Mouse (Mus musculus) thymus, adult 2 months (tissue): ENCODE results near the gene Morc1.

Source experiments
- CTCF ChIP-seq: fragments of 200-500 bp; IDR thresholded peaks from 2 replicates; pipeline ENCODE4 v1.5.1; 2012; ENCODE audit warnings: mild to moderate bottlenecking, control low read depth, low read length, moderate library complexity, borderline replicate concordance; ENCODE audit not compliant: control insufficient read depth, poor library complexity, insufficient read depth; ENCODE audit errors: extremely low read depth
- POLR2A ChIP-seq: fragments of 200-500 bp; IDR thresholded peaks from 2 replicates; pipeline ENCODE4 v1.6.1; 2012; ENCODE audit warnings: mild to moderate bottlenecking, low read length, control low read depth, moderate library complexity; ENCODE audit not compliant: control insufficient read depth, poor library complexity, insufficient read depth; ENCODE audit errors: extremely low read depth

GRCm38 (mm10) chr16:48608224-48608623 lies 177.2 kb downstream of the Morc1 start:
- TF ChIP-seq CTCF (no peak), POLR2A (no peak)
